Mouse (Mus musculus): ENCODE results near the gene C1s1.
A peak's percentile ranks its signal among the peaks of the same experiment; 100 is the strongest.
"Not testable (repeated sequence)": the region's sequence is repeated elsewhere in the genome, so short reads cannot be mapped to it uniquely, and the experiment has no call there.

C1s1 gene

GRCm38 (mm10) chr6:124509192-124509591 lies 33.0 kb downstream of the C1s1 start:
- DNase-seq = not testable (repeated sequence)

GRCm38 (mm10) chr6:124508292-124508691 lies 33.9 kb downstream of the C1s1 start:
- DNase-seq = no peak

- DNase-seq = no peak
Measured at GRCm38 (mm10) chr6:124506991-124507390, 35.2 kb downstream of the C1s1 start.

- no peak for DNase-seq
Measured at GRCm38 (mm10) chr6:124505028-124505427, 37.1 kb downstream of the C1s1 start.

- DNase-seq = no peak
Measured at GRCm38 (mm10) chr6:124502021-124502420, 40.1 kb downstream of the C1s1 start.

- no peak for DNase-seq
Measured at GRCm38 (mm10) chr6:124501473-124501872, 40.7 kb downstream of the C1s1 start.

GRCm38 (mm10) chr6:124499914-124500566 lies 42.1 kb downstream of the C1s1 start:
- DNase-seq = no peak

- no peak for DNase-seq
Measured at GRCm38 (mm10) chr6:124496054-124496453, 46.1 kb downstream of the C1s1 start.

- DNase-seq = no peak
Measured at GRCm38 (mm10) chr6:124493886-124494285, 48.3 kb downstream of the C1s1 start.

GRCm38 (mm10) chr6:124492842-124493561 lies 49.2 kb downstream of the C1s1 start, which contains the start of gene C1rl:
TSS of gene C1rl (plus strand) at chr6:124493113.
- peak; percentile 54 for DNase-seq

GRCm38 (mm10) chr6:124491427-124491826 lies 50.7 kb downstream of the C1s1 start:
- no peak for DNase-seq

- DNase-seq = no peak
Measured at GRCm38 (mm10) chr6:124488952-124489351, 53.2 kb downstream of the C1s1 start.

GRCm38 (mm10) chr6:124487509-124487908 lies 54.6 kb downstream of the C1s1 start:
- DNase-seq = no peak

- no peak for DNase-seq
Measured at GRCm38 (mm10) chr6:124485414-124486144, 56.6 kb downstream of the C1s1 start.

GRCm38 (mm10) chr6:124484851-124485250 lies 57.3 kb downstream of the C1s1 start:
- DNase-seq = no peak

- DNase-seq = not testable (repeated sequence)
Measured at GRCm38 (mm10) chr6:124483831-124484230, 58.3 kb downstream of the C1s1 start.

GRCm38 (mm10) chr6:124481571-124481970 lies 60.6 kb downstream of the C1s1 start:
- peak; percentile 47 for DNase-seq

Measured in thymus, postnatal 14 days (tissue).